Mouse (Mus musculus) ES-Bruce4 (cell line): ENCODE results near the gene Gm10643. TPM values are rescaled to one million over a fixed set of nuclear protein-coding genes. Genes with fewer than 3 reads are reported as not detected.

Experiments
- H3K27ac ChIP-seq: 2 replicates; pipeline ENCODE4 v1.5.1; 2012; ENCODE audit warnings: low read length, inconsistent platforms; ENCODE audit not compliant: insufficient read depth
- H3K27me3 ChIP-seq: 2 replicates; pipeline ENCODE4 v1.6.1; 2012; ENCODE audit warnings: mild to moderate bottlenecking, low read length, inconsistent platforms; ENCODE audit not compliant: control insufficient read depth, poor library complexity, insufficient read depth, severe bottlenecking
- H3K36me3 ChIP-seq: 2 replicates; pipeline ENCODE4 v1.6.1; 2012; ENCODE audit warnings: inconsistent platforms, mild to moderate bottlenecking, low read length, moderate library complexity; ENCODE audit not compliant: control insufficient read depth, poor library complexity, insufficient read depth, severe bottlenecking
- H3K4me1 ChIP-seq: one replicate; pipeline ENCODE4 v1.8.1; 2011; ENCODE audit warnings: low read length; ENCODE audit not compliant: control insufficient read depth, insufficient read depth
- H3K4me3 ChIP-seq: 2 replicates; pipeline ENCODE4 v1.5.1; 2011; ENCODE audit warnings: low read depth, mild to moderate bottlenecking, low read length
- H3K9ac ChIP-seq: 2 replicates; pipeline ENCODE4 v1.6.1; 2012; ENCODE audit warnings: low read depth, mild to moderate bottlenecking, inconsistent platforms; ENCODE audit not compliant: poor library complexity, severe bottlenecking
- H3K9me3 ChIP-seq: replicated peaks from 2 replicates; pipeline ENCODE4 v1.6.1; 2012; ENCODE audit warnings: mild to moderate bottlenecking, low read length, inconsistent platforms; ENCODE audit not compliant: control insufficient read depth, poor library complexity, insufficient read depth, severe bottlenecking
- CTCF ChIP-seq: IDR thresholded peaks from one replicate; pipeline ENCODE4 v1.8.1; 2011; ENCODE audit warnings: low read depth, low read length
- EP300 ChIP-seq: IDR thresholded peaks from 2 replicates; pipeline ENCODE4 v1.6.1; 2011; ENCODE audit warnings: low read depth, low read length; ENCODE audit not compliant: insufficient read depth
- POLR2A ChIP-seq: IDR thresholded peaks from one replicate; pipeline ENCODE4 v1.8.1; 2011; ENCODE audit warnings: low read length; ENCODE audit not compliant: insufficient read depth
- polyA plus RNA-seq: library from polyadenylated mRNA; stranded (reverse); fragments of >200 nt; gene quantifications from 2 replicates; pipeline ENCODE4 v1.2.4, GENCODE M21; 2011; ENCODE audit warnings: low read depth; ENCODE audit not compliant: missing spikeins, insufficient read depth, insufficient read length

Gene Gm10643
- polyA plus RNA-seq, 1 experiment = 0.76 TPM

DNA sequence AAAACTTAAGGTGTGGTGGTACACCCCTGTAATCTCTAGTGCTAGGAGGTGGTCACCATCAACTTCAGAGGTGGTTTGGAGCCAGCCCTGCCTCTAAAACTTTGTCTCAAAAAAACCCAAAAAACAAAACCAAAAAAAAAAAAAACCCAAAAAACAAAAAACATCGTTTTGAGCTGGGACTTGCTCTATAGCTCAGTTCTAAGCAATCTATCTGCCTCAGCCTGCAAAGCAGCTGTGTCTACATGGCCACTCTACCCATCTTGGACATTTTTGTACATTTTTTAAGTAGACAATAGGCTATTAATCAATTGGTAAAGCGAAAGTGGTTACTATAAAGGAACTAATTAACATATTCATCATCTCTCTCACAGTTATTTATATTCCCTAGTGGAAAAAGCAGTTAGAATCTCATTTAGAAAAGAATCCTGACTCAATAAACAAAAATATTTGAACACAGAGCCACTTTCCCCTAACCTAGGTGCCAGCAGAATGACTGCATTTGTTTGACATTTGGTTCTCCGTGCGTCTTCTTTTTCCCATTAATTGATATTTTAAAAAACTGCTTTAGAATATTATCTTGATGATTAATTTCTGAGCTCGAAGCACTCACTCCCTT, 628 bp upstream of the Gm10643 start:
- H3K9ac ChIP-seq = peak overlapping the region; percentile 80
- TF ChIP-seq CTCF = no peak
- TF ChIP-seq POLR2A = no peak
- TF ChIP-seq EP300 = no peak
- H3K27me3 ChIP-seq = no peaks in the 10 kb centered on the region
- H3K4me1 ChIP-seq = peaks cover 7% of the 10 kb centered on the region
- H3K36me3 ChIP-seq = no peaks in the 10 kb centered on the region
- H3K27ac ChIP-seq = no peak overlapping the region
- H3K4me3 ChIP-seq = peak overlapping the region; percentile 74
- H3K9me3 ChIP-seq = no peaks in the 10 kb centered on the region

DNA sequence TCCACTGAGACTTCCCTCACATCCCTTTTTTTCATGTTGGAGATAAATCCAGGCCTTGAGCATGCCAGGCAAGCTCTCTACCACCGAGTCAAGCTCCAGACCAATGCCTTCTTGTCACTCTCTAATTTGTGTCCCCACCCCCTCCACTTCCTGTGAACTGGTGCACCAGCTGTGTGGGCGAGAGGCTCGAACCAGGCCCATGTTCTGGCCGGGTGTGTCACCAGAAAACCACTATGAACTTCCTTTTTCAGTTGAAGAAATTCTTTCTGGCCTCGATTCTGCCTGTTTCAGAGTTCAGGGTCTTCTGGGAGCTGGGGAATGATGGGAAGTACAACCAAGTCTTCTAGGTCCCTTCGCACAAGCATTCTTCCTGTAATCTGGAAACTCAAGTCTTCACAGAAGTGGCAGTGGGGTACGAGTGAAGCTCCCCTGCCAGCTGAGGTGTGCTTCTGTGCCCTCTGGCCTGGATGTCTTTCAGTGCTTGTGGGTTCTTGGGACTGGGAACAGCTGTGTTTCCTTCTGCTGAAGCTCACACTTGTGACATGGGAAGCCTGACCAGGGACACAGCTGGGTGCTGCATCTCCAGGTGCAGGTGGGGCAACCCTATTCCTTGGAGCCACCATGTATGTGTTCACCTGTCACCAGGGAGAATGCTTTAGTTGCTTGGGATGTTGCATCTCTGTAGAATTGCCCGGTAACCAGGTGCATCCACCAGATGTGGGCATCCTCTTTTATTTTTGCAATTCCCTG, 901 bp downstream of the Gm10643 start:
- H3K9ac ChIP-seq = no peak overlapping the region
- no peak overlapping the region for H3K4me3 ChIP-seq
- no peak overlapping the region for H3K27ac ChIP-seq
- no peaks in the 10 kb centered on the region for H3K36me3 ChIP-seq
- H3K4me1 ChIP-seq = peaks cover 7% of the 10 kb centered on the region
- no peaks in the 10 kb centered on the region for H3K27me3 ChIP-seq
- no peaks in the 10 kb centered on the region for H3K9me3 ChIP-seq
- TF ChIP-seq CTCF (no peak), POLR2A (no peak), EP300 (no peak)

DNA sequence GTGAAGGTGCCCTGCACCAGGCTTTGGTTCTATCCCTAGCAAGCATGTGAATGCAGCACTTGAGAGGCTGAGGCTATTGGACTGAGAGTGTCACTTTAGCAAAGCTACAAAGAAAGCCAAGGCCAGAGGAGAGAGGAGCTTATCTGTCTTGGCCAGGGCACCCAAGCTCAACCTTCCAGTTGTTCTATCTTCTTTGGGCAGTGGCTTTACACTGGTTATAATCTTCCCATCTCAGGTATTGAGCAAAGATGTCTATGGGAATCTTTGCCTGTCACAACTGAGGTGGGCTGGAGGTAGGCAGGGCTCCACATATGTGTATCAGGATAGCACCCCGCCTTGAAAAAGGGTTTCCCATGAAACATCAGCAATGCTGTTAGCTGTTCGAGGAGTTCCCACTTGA, 4.7 kb downstream of the Gm10643 start:
- no peaks in the 10 kb centered on the region for H3K36me3 ChIP-seq
- H3K4me1 ChIP-seq = peaks cover 2% of the 10 kb centered on the region
- no peaks in the 10 kb centered on the region for H3K27me3 ChIP-seq
- TF ChIP-seq CTCF (no peak), EP300 (no peak), POLR2A (no peak)
- H3K27ac ChIP-seq = no peak overlapping the region
- H3K9ac ChIP-seq = no peak overlapping the region
- H3K4me3 ChIP-seq = no peak overlapping the region
- H3K9me3 ChIP-seq = 0 out of 2 replicates have a peak, but pooled peaks cover 1% of the 10 kb centered on the region

DNA sequence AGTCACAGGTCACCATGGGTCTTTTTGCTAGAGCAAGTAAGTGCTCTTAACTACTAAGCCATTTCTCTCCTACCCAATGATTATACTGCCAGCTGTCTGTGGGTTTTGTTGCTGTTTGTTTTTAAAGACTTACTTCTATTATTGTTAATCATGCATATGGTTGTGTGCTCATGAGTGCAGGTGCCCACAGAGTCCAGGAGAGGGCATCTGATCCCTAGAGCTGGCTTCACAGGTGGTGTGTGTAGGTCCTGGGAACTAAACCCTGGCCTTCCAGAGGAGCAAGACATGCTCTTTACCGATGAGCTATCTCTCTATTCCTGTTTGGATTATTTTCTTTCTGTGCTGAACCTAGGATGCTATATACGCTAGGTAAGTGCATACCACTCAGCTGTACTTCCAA, 5.7 kb downstream of the Gm10643 start:
- H3K27ac ChIP-seq = no peak overlapping the region
- H3K9me3 ChIP-seq = 0 out of 2 replicates have a peak, but pooled peaks cover 2% of the 10 kb centered on the region
- H3K36me3 ChIP-seq = no peaks in the 10 kb centered on the region
- H3K4me3 ChIP-seq = no peak overlapping the region
- TF ChIP-seq POLR2A (no peak), CTCF (peak; percentile 56), EP300 (no peak)
- H3K27me3 ChIP-seq = no peaks in the 10 kb centered on the region
- H3K4me1 ChIP-seq = peaks cover 2% of the 10 kb centered on the region
- no peak overlapping the region for H3K9ac ChIP-seq

DNA sequence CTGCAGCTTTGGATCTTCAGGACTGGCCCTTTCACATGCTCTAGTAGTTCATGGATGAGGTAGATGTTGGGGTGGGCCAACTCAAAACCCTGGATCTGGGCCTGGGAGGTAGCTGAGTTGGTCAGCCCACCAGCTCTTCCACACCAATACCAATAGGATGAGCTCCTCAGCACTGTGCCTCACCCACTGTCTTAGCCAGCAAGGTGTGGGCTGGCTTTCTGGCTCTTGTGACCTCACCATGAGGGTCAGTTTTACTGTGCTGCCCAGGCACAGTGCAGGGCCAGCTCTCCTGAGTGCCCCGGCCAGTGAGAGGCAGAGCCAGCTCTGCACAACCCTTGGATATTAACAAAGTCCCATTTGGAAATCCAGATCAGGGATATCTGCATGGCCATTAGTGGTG, 7.1 kb downstream of the Gm10643 start:
- Histone ChIP-seq H3K27ac (no peak overlapping the region), H3K27me3 (no peaks in the 10 kb centered on the region), H3K36me3 (no peaks in the 10 kb centered on the region), H3K4me1 (no peaks in the 10 kb centered on the region), H3K9ac (no peak overlapping the region), H3K9me3 (peaks cover 2% of the 10 kb centered on the region; the same call in 1 of the 2 replicates), H3K4me3 (no peak overlapping the region)
- TF ChIP-seq CTCF = no peak
- TF ChIP-seq POLR2A = no peak
- no peak for TF ChIP-seq EP300

DNA sequence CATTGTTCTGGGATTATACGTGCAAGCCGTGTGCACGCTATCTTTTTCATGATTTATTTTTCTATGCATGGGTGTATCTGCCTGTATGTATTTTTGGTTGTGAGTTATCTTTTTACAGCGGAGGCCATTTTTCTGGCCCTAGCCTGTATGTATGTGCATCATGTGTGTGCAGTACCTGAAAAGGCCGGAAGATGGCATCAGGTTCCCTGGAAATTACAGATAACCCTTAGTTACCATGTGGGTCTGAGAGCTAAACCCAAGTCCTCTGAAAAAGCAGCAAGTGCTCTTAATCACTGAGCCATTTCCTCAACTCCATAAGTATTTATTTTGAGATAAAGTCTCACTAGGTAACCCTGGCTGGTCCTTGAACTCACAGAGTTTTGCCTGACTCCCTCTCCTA, 11.7 kb downstream of the Gm10643 start:
- Histone ChIP-seq H3K9ac (no peak overlapping the region), H3K27me3 (no peaks in the 10 kb centered on the region)

More for the DNA sequence above, 11.7 kb downstream of the Gm10643 start:
- no peak overlapping the region for H3K4me3 ChIP-seq
- peaks cover 2% of the 10 kb centered on the region; the same call in 1 of the 2 replicates for H3K9me3 ChIP-seq
- H3K27ac ChIP-seq = no peak overlapping the region
- no peaks in the 10 kb centered on the region for H3K4me1 ChIP-seq
- no peak for TF ChIP-seq EP300
- no peak for TF ChIP-seq CTCF
- TF ChIP-seq POLR2A = no peak
- no peaks in the 10 kb centered on the region for H3K36me3 ChIP-seq
